Mouse (Mus musculus): ENCODE measurements at regions not wholly inside any gene's neighbourhood (a gene's known extent, or its start where the extent isn't known, plus 50 kb on each side); places are given as distances from the start of the nearest gene placed in this dataset.
A peak's percentile ranks its signal among the peaks of the same experiment; 100 is the strongest.

GRCm38 (mm10) chr11:94882687-94883383 is 53.2 kb upstream of the Col1a1 start:
- no peak for DNase-seq (ENCODE audit: inconsistent age in 2 of 2, low spot score in 1 of 2)

- DNase-seq (ENCODE audit: inconsistent age in 2 of 2, low spot score in 1 of 2), result no peak
Observed at GRCm38 (mm10) chr11:94881982-94882686, 53.9 kb upstream of the Col1a1 start.

- DNase-seq (ENCODE audit: inconsistent age in 2 of 2, low spot score in 1 of 2), result peak in 1 of 2 experiments; percentile 67
Observed at GRCm38 (mm10) chr11:94880896-94881840, 54.9 kb upstream of the Col1a1 start.

- DNase-seq (ENCODE audit: inconsistent age in 2 of 2, low spot score in 1 of 2), result no peak
Observed at GRCm38 (mm10) chr11:94876707-94877106, 59.3 kb upstream of the Col1a1 start.

- no peak for DNase-seq (ENCODE audit: inconsistent age in 2 of 2, low spot score in 1 of 2)
Observed at GRCm38 (mm10) chr11:94875026-94875425, 61.0 kb upstream of the Col1a1 start.

GRCm38 (mm10) chr11:94874155-94874561 is 61.9 kb upstream of the Col1a1 start:
- DNase-seq (ENCODE audit: inconsistent age in 2 of 2, low spot score in 1 of 2), result no peak

GRCm38 (mm10) chr11:94873693-94874092 is 62.3 kb upstream of the Col1a1 start:
- no peak for DNase-seq (ENCODE audit: inconsistent age in 2 of 2, low spot score in 1 of 2)

- peak in 1 of 2 experiments; percentile 65 for DNase-seq (ENCODE audit: inconsistent age in 2 of 2, low spot score in 1 of 2)
Observed at GRCm38 (mm10) chr11:94872921-94873320, 63.1 kb upstream of the Col1a1 start.

GRCm38 (mm10) chr11:94870341-94870740 is 65.7 kb upstream of the Col1a1 start:
- DNase-seq (ENCODE audit: inconsistent age in 2 of 2, low spot score in 1 of 2), result peak; percentile 60 to 88

GRCm38 (mm10) chr11:94869866-94870265 is 66.2 kb upstream of the Col1a1 start:
- peak in 1 of 2 experiments; percentile 67 for DNase-seq (ENCODE audit: inconsistent age in 2 of 2, low spot score in 1 of 2)

GRCm38 (mm10) chr11:94866176-94866967 is 69.7 kb upstream of the Col1a1 start:
- peak; percentile 65 to 89 for DNase-seq (ENCODE audit: inconsistent age in 2 of 2, low spot score in 1 of 2)

- DNase-seq (ENCODE audit: inconsistent age in 2 of 2, low spot score in 1 of 2), result no peak
Observed at GRCm38 (mm10) chr11:94850129-94850528, 67.6 kb upstream of the Tmem92 start.

GRCm38 (mm10) chr11:94839133-94839532 is 56.6 kb upstream of the Tmem92 start:
- DNase-seq (ENCODE audit: inconsistent age in 2 of 2, low spot score in 1 of 2), result peak in 1 of 2 experiments; percentile 32

- DNase-seq (ENCODE audit: inconsistent age in 2 of 2, low spot score in 1 of 2), result peak in 1 of 2 experiments; percentile 25
Observed at GRCm38 (mm10) chr11:94838140-94838539, 55.6 kb upstream of the Tmem92 start.

GRCm38 (mm10) chr11:94836347-94836746 is 53.8 kb upstream of the Tmem92 start:
- no peak for DNase-seq (ENCODE audit: inconsistent age in 2 of 2, low spot score in 1 of 2)

GRCm38 (mm10) chr11:94832246-94832985 is 49.9 kb upstream of the Tmem92 start:
- peak; percentile 43 to 81 for DNase-seq (ENCODE audit: inconsistent age in 2 of 2, low spot score in 1 of 2)

Data from adrenal gland, adult (tissue).